Mouse (Mus musculus) lung, postnatal 10 days (tissue): ENCODE results near the gene Mpo.

Experiments used
- DNase-seq: peaks from one replicate; pipeline ENCODE4 v3.0.0; 2021

Mpo gene

DNA sequence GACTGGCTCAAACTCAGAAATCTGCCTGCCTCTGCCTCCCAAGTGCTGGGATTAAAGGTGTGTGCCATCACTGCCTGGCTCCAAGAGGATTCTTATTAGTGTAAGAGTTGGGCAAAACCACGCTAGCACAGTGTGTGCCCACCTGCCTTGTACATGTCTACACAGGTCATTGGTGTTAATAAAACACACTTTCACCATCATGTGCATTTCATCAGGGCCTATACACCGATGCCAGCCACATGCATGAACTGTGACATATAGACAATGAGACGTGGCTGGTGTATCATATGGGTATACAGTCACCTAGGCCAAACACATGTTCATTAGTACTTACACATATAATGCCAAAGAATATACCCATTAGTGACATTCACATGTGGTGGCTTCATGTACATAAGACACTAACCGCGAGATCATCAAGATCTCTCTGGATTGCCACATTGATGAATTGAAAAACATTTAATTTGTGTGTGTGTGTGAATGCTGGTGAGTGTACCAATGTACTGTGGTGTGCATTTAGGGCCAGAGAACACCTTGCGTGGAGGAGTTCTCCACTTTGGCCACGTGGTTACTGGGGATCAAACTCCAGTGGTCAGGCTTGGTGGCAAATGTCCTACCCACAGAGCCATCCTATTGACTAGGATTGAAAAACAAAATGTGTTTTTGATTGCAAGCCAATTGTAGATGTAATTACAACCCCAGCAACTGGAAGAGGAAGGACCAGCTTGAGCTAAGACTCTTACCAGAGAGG lies 35.0 kb upstream of the Mpo start:
- no peak for DNase-seq

DNA sequence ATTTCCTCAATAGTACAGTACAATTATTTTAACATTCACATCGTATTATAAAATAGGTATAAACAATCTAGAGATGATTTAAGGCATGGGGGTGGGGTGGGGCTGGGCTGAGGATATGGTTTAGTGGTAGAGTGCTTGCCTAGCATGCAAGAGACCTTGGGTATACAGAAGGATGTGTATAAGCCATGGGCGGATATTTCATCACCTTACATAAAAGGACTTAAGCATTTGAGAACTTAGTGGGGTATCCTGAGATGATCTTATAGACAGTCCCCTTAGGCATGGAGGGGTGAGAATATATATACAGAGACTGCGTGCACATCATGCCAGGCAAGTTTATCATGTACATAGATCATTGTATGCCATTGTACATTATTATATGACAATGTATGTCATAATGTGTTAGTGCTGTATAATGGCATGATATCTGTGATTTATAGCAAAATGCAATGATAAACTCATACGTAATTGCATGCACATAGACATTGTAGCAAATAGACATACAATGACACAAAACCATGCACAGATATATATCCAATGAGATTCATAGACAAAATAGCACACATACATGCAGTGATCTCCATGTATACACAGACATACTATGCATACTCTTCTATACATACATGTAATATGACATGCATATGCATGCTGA lies 34.3 kb upstream of the Mpo start:
- no peak for DNase-seq

DNA sequence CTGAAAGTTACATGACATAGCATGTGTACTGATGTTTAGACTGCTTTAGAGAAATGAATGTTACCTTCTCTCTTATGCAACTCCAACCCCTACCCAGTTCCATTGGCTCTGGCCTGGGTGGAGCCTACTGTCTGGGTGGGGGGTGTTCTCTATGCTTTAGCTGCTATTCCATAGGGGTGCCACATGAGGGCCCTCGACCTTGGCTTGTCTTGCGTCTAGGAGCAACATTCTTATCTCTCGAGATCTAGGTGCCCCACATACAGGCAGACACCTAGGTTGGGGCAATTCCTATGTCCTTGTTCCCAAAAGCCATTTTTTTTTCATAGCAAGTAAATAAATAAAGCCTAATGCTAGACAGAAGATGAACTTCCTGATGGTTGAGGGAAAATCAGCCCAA lies 33.8 kb upstream of the Mpo start:
- DNase-seq, result peak; percentile 43

DNA sequence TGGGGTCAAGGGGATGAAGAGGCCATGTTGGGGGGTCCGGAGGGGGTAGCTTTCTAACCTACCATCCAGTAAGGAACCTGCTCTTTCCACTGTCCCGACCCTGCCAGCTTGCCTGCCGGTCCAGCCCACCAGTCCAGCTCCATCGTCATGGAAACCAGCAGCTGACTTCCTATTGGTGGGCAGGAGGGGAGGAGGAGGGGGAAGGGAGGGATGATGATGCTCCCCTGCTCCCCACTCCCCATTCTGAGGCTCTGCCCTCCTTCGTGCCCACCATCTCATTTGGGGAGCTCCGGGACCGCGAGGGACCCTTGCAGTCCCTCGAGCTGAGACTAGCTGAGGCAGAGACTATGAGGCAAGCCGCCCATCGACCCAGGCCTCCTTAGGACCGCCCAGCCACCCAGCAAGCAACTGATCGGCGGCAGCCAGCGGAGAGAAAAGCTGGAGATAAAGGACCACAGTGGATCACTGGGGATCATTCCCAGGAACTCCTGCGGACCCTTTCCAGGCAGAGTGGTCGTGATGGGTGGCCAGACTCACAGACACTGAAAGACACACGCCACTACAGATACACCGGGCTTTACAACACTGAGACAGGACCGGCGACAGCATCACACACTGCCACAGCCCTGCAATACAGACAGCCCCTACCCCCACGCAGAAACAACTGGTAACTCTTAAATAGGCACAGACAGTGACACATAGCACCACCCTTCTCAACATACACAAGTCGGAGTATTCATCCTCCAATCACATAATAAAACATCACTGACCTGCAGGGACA lies 32.9 kb upstream of the Mpo start, which contains the start of gene Tspoap1:
TSS of gene Tspoap1 (plus strand) at position 241 of the 781 bp plus-strand sequence.
- no peak for DNase-seq

DNA sequence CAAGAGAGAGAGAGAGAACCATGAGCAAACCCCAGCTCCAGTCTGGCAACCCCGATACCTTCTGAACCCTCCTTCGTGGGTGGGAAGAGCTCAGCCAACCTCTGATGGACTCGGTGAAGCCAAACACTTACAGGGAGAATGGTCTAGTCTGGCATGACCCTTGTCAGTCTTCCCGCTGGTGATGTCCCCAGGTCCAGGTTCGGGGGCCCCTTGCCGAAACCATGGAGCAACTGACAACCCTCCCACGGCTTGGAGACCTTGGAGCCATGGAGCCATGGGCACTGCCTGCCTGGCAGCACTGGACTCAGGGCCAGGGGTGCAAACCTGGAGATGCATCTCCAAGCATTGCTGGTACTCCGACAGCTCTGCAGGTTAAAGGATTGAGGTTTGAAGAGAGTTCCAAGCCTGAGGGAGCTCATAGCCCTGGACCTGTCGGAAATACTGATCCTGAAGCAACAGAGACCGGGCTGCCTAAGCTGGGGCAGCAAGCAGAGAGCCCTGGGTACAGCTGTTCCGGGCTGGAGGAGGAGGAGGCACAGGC lies 32.1 kb upstream of the Mpo start:
- no peak for DNase-seq

DNA sequence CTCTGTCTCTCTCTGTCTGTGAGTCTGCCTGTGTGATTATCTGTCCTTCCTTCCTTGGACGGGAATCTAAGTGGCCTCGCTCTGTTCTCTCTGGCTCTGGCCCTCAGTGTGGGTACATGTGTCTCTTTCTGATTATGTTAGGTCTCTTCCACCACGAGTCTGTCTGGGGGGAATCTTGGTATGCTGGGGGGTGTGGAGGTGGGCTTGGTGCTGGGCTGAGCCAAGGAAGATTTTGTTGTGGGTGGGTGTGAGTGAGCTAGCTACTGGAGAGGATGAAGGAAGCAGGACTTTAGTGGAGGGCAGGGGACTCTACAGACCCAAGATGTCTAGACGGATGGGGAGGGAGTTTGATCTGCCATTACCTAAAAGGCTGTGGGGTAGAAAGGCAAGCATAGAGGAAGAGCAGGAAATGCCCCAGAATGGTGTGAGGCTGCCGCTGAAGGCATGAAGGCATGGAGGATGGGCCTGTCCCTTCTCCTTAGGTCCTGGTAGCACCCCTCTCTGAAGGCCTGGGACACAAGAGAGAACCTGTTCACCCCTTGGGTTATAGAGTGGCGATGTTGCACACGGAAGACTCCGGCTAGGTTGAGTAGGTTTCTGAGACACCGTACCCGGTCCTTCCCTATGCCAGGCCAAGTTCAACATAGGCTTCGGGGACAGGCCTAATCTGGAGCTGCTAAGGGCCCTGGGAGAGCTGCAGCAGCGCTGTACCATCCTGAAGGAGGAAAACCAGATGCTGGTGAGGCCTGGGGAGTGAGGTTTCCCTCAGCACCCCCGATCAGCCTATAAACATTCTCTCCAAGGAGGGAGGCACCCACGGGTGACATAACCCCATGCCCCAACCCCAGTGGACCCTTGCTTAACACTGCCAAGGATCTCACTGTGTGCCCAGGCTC lies 31.3 kb upstream of the Mpo start:
- no peak for DNase-seq

DNA sequence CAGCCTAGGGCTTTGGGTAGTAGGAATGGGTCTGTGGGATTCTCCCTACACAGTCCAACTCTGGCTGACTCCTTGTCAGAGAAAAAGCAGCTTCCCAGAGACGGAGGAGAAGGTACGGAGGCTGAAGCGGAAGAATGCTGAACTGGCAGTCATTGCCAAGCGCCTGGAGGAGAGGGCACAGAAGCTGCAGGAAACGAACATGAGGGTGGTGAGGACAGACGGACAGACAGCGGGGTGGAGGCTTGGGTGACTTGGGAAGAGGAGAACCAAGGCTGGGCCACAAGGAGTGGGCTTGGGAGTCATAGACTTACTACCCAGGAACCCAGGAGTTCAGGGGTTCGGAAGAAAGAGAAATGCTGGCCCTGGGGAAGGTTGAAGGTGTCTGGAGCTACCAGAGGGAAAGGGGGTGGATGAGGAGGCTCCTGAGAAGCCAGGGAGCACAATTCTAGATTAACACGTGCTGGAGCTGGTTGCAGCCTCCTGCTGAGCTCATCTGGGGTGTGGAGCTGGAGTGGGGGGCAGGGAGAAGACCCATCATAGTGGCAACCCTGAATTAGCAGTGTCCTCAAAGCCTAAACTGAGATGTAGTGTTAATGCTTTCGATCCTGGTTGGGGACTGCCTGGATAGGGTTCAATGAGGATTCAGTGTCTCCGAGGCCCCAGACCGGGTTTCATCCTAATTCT lies 30.5 kb upstream of the Mpo start:
- DNase-seq, result no peak

DNA sequence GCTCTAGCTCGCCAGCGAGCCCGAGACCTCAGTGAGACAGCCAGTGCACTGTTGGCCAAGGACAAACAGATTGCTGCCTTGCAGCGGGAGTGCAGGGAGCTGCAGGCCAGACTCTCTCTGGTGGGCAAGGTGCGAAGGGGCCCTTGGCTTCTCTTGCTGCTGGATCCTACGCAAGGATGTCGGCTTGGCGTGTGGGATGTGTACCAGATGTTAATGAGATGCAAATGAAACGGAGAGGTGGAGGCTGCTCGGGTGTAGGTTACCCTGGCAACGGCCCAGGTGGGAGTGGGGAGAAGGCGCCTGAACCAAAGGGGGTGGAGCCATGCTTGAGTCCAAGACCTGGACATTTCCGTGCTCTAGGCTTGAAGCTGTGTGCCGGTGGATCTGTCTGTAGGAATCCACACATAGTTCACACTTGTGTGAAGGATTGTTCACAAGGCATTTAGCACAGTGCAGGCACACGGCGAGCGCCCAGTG lies 29.8 kb upstream of the Mpo start:
- peak; percentile 47 for DNase-seq

DNA sequence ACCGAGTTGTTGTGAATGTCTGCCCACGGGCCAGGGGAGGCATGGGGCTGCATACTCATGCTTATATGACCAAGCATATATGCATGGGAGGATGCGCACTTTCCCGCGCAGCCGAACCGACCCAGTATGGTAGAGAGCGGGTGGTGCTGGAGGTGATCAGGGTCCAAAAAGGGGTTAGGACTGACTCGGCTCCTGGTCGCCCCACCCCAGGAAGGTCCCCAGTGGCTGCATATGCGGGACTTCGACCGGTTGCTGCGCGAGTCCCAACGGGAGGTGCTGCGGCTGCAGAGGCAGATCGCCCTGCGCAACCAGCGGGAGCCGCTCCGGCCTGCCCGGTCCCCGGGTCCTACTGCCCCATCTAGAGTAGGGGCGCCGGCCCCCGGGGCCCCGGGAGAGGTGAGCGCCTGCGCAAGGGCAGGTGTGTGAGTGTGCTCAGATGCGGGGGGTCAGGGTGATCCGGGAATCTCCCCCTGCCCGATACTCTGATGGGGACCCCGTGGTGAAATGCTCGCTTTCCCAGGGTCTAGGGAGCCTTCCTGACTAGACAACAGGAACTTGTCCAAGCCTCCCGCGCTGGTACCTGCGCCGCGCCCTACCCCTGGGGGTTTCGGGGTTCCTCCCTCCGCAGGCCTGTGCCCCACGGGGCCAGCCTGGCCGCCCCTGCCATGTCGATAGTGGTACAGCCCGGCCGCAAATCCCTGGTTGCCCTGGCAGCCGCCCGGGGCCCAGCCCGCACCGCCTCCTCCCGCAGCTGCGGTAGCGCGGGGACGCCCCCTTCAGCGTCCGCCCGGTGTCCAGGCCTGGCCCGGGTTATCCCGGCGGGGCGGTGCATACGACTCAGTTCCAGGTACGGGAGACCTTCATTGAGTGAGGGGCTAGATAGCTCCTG lies 29.1 kb upstream of the Mpo start:
- peak; percentile 32 for DNase-seq

DNA sequence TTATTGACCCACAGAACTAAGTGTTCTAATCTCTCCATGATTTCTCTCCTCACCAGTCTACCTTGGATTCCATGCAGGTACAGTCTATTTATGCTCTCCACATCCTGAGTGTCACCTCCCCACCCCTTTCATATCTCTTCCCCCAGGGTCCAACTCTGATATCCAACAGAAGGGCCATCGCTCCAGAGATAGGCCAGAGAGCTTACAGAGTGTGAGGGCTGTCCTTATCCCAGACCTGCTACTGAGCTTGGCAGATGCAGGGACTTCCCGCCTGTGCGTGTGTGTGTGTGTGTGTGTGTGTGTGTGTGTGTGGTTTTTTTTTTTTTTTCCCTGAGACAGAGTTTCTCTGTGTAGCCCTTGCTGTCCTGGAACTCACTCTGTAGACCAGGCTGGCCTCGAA lies 24.6 kb upstream of the Mpo start:
- DNase-seq, result no peak

DNA sequence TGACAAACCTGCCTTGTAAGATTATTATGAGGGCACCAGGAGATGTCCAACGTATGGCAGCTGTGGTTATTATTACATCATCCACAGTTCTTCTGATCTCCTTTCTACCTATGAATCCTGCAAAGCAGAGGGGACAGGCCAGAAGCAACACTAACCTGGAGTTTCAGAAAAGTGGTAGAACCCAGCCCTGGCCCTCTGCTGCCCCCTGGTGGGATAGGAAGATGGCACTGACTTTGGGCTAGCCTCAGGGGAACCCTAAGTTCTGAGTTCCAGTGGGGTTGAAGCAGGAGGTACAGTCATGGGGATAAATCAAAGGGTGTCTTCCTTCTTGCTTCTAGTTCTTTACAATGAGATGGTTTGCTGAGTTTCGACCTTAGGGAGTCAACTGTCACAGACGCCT lies 22.4 kb upstream of the Mpo start:
- DNase-seq, result peak; percentile 78

DNA sequence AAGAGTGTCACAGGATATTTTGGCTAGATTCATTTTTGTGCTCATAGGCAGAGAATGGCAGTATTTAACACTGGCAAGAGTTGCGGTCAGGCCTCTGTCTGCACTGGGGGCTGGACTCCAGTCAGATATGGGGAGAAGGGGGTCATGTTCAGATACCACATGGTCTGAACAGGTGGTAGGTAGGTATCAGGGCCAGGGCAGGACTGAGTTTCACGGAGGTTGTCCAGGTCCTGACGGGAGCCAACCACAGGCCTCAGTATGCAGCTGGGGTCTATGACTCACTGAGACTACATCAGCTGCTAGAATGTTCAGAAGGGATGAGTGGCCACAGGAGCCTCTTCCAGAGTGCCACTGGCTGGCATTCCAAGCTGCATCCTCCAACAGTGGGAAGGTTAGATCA lies 21.0 kb upstream of the Mpo start:
- DNase-seq, result no peak

DNA sequence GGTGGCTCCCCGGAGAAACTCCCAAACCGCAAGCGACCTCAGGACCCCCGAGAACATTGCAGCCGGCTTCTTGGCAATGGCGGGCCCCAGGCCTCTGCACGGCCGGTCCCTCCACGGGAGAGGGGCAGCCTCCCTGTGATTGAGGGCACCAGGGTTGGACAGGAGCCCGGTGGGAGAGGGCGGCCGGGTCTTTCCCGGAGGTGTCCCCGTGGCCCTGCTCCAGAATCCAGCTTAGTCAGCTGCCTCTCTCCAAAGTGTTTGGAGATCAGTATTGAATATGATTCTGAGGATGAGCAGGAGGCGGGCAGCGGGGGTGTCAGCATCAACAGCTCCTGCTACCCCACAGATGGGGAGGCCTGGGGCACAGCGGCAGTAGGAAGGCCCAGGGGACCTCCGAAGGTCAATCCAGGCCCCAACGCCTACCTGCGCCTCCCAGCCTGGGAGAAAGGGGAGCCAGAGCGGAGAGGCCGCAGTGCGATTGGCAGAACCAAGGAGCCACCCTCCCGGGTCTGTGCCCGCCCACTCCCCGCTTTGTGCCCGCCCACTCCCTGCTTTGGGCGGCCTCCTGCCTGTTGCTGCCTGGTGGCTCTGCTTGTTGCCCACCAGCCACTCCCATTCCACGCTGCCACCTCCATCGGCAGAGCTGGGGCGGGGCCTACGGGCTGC lies 15.1 kb upstream of the Mpo start:
- DNase-seq, result peak; percentile 86

DNA sequence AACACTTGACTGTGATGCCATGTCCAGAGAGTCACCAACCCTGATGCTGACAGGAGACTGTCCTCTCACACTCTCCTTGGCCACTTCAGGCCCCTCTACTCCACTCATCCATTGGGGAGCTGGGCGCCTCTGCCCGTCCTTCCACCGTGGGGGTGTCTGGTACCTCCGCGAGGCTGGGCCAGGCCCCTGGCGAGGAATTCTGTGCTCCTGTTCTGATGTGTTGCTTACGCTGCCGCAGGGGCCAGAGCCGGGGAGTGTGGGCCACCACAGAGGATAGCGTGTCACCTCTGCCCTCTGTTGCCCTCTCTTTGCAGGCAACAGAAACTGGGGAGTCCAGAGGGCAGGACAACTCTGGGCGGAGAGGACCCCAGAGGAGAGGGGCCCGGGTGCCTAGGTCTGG lies 14.5 kb upstream of the Mpo start:
- no peak for DNase-seq

DNA sequence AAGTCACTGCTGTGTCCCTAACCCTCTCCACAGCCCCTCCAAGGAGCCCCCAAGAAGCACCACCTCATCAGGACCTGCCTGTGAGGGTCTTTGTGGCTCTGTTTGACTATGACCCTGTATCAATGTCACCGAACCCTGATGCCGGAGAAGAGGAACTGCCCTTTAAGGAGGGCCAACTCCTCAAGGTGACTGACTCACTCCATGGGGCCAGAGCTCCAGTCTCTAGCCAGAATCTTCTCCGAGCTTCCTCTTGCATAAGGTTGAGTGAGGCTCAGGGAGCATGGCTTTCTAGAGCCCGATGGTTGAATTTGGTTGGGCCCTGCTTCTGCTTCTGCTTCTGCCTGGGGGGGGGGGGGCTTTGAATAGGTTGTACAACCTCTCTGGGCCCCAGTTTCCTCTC lies 14.0 kb upstream of the Mpo start:
- DNase-seq, result no peak

DNA sequence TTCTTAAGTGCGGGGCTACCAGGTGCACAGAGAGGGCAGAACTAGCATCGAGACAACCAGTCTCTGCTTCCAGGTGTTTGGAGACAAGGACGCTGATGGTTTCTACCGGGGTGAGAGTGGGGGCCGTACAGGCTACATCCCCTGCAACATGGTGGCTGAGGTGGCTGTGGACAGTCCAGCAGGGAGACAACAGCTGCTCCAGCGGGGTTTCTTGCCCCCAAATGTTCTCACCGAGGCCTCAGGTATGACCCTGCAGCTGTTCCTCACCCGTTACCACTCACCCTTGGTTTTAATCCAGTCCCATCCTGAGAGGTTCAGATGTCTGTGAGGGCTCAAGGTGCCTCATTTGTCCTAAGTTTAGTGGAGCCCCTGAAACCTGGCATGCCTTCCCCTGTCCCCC lies 13.3 kb upstream of the Mpo start:
- DNase-seq, result no peak

DNA sequence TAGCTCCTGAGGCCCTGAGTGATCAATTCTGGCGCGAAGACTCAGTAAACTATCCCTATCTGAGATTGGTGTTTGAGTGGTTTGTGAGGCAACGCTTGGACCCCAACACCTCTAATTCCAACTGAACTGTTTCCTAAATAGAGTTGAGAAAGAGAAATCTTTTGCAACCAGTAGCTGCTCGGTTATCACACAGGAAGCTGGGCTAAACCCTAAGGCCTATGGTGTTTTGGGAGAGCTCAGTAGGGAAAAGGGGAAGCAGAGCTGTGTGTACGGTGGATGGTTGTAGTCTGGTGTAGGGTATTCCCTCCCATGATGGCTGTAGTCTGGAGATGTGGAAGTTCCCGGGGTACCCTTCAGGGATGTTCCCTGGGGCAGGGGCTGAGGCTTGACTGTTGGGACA lies 3.3 kb upstream of the Mpo start:
- no peak for DNase-seq

DNA sequence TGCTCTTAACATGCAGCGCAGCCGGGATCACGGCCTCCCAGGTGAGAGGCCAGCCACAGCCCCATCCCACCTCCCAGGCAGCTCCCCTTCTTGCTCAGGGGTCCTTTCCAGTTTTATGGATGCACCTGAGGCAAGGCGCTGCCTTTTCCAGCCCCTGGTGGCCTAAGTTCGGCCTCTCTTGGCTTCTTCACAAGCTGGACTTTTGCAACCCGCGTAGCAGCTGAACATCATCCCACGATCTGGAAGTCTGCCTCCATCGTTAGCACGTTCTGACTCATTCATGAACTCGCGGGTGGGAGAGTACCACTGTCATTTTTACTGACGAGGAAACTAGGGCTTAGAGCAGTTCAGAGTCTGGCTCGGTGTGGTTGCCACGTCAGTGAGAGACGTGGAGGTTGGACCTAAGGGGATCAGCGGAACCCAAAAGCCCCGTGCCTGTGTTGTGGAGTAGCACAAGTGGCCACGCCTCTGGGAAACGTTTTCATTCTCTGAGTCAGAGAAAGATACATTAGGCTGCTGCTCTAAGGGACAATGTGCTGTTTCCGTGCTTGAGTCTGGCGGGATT lies 8.4 kb downstream of the Mpo start:
- DNase-seq, result no peak

DNA sequence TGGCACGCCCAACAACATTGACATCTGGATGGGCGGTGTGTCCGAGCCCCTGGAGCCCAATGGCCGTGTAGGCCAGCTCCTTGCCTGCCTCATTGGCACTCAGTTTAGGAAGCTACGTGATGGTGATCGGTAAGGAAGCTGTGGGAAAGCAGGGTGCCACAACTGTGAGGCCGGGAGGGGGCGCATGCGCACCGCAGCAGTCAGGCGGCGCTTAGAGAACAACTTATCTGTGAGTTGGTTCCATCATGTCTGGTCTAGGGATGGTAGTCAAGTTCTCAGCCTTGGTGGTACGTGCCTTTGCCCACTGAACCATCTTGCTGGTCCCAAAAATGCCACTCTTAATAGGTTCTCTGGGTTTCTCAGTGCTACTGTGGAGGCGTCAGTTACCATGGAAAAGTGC lies 9.2 kb downstream of the Mpo start:
- DNase-seq, result peak; percentile 29

DNA sequence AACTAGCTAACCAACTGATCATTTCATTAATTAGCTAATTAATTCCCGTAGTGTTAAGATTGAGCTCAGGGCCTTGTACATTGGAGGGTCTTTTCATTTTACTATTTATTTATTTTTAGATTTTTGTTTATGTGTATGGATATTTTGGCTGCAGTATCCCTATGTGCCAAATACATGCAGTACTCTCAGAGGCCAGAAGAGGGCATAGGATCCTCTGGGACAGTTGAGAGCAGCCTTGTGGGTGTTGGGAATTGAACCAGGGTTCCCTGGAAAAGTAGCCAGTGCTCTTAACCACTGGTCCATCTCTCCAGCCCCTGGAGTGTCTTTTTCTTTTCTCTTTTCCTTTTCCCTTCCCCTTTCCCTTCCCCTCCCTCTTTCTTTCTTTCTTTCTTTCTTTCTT lies 12.1 kb downstream of the Mpo start:
- peak; percentile 41 for DNase-seq
